Mouse (Mus musculus) kidney, postnatal 36 days (tissue): ENCODE data around the gene Cd302.

ENCODE experiments used
- DNase-seq, 2 experiments: peaks; one replicate each; pipeline ENCODE4 v3.0.0; 2021 to 2022; ENCODE audit warnings: mixed read lengths in 2 of 2

Gene Cd302

GRCm38 (mm10) chr2:60252782-60253181 is 31.5 kb downstream of the Cd302 start:
- no peak for DNase-seq

GRCm38 (mm10) chr2:60234506-60234905 is 49.8 kb downstream of the Cd302 start:
- no peak for DNase-seq

GRCm38 (mm10) chr2:60233147-60233546 is 51.1 kb downstream of the Cd302 start:
- DNase-seq, result no peak

- DNase-seq, result no peak
Observed at GRCm38 (mm10) chr2:60230361-60230760, 53.9 kb downstream of the Cd302 start.

- DNase-seq, result no peak
Observed at GRCm38 (mm10) chr2:60228470-60228869, 55.8 kb downstream of the Cd302 start.

GRCm38 (mm10) chr2:60223489-60223888 is 60.8 kb downstream of the Cd302 start:
- DNase-seq, result no peak

GRCm38 (mm10) chr2:60221954-60222353 is 62.3 kb downstream of the Cd302 start:
- no peak for DNase-seq

- DNase-seq, result peak; percentile 34 to 47
Observed at GRCm38 (mm10) chr2:60221236-60221635, 63.1 kb downstream of the Cd302 start.

- DNase-seq, result no peak
Observed at GRCm38 (mm10) chr2:60217620-60218019, 66.7 kb downstream of the Cd302 start.

- no peak for DNase-seq
Observed at GRCm38 (mm10) chr2:60216547-60217153, 67.6 kb downstream of the Cd302 start.

GRCm38 (mm10) chr2:60214683-60215082 is 69.6 kb downstream of the Cd302 start:
- DNase-seq, result no peak

- DNase-seq, result no peak
Observed at GRCm38 (mm10) chr2:60212488-60212887, 71.8 kb downstream of the Cd302 start.

- DNase-seq, result no peak
Observed at GRCm38 (mm10) chr2:60210821-60211220, 73.5 kb downstream of the Cd302 start.

- peak; percentile 84 to 94 for DNase-seq
Observed at GRCm38 (mm10) chr2:60209703-60210651, 74.3 kb downstream of the Cd302 start, which contains the start of the genes Baz2b and March7. TSS of gene Baz2b (minus strand) at chr2:60209839. TSS of gene March7 (plus strand) at chr2:60209887.

- peak; percentile 41 to 66 for DNase-seq
Observed at GRCm38 (mm10) chr2:60209122-60209611, 75.1 kb downstream of the Cd302 start.

GRCm38 (mm10) chr2:60205795-60206194 is 78.5 kb downstream of the Cd302 start:
- no peak for DNase-seq

- no peak for DNase-seq
Observed at GRCm38 (mm10) chr2:60204162-60204561, 80.1 kb downstream of the Cd302 start.

- no peak for DNase-seq
Observed at GRCm38 (mm10) chr2:60203733-60204132, 80.6 kb downstream of the Cd302 start.

- DNase-seq, result no peak
Observed at GRCm38 (mm10) chr2:60202900-60203530, 81.3 kb downstream of the Cd302 start.
